Mouse (Mus musculus) heart, postnatal 0 days (tissue): ENCODE measurements around the gene Gm28044. TPM values are rescaled to one million over a fixed set of nuclear protein-coding genes. Genes with fewer than 3 reads are reported as not detected.
"Not testable (repeated sequence)": the region's sequence is repeated elsewhere in the genome, so short reads cannot be mapped to it uniquely, and the experiment has no call there.

Experiments
- ATAC-seq: fragments of 200-750 bp; cut with Nextera tagmentation; 2 replicates; pipeline ENCODE4 v1.8.0; 2017; ENCODE audit warnings: low read depth, moderate number of reproducible peaks, moderate library complexity; ENCODE audit not compliant: insufficient read depth
- DNase-seq: peaks from one replicate; pipeline ENCODE4 v3.0.0-alpha.2; 2016; ENCODE audit warnings: low spot score
- H3K27ac ChIP-seq: fragments of 300-500 bp; sonication (generic); 2 replicates; pipeline ENCODE4 v1.5.1; 2014; ENCODE audit warnings: low read depth, mild to moderate bottlenecking
- H3K27me3 ChIP-seq: fragments of 300-500 bp; sonication (generic); 2 replicates; pipeline ENCODE4 v1.6.1; 2014; ENCODE audit warnings: low read length, mixed read lengths; ENCODE audit not compliant: control insufficient read depth, insufficient read depth
- H3K36me3 ChIP-seq: fragments of 300-500 bp; sonication (generic); replicated peaks from 2 replicates; pipeline ENCODE4 v1.6.1; 2014; ENCODE audit warnings: low read length, mixed read lengths; ENCODE audit not compliant: control insufficient read depth, insufficient read depth
- H3K4me1 ChIP-seq: fragments of 300-500 bp; sonication (generic); 2 replicates; pipeline ENCODE4 v1.6.1; 2014; ENCODE audit warnings: antibody characterized with exemption; ENCODE audit not compliant: control insufficient read depth, insufficient read depth
- H3K4me2 ChIP-seq: fragments of 300-500 bp; sonication (generic); 2 replicates; pipeline ENCODE4 v1.6.1; 2014; ENCODE audit warnings: low read depth, mild to moderate bottlenecking, low read length, moderate library complexity
- H3K4me3 ChIP-seq: fragments of 300-500 bp; sonication (generic); 2 replicates; pipeline ENCODE4 v1.5.1; 2014; ENCODE audit warnings: low read depth, low read length
- H3K9ac ChIP-seq: fragments of 300-500 bp; sonication (generic); replicated peaks from 2 replicates; pipeline ENCODE4 v1.6.1; 2014; ENCODE audit warnings: low read depth, low read length, mixed read lengths
- H3K9me3 ChIP-seq: fragments of 300-500 bp; sonication (generic); replicated peaks from 2 replicates; pipeline ENCODE4 v1.6.1; 2016; ENCODE audit warnings: low read length; ENCODE audit not compliant: control insufficient read depth
- CTCF ChIP-seq: IDR thresholded peaks from 2 replicates; pipeline ENCODE4 v1.5.1; 2016; ENCODE audit warnings: antibody characterized with exemption, control low read depth, low read depth
- EP300 ChIP-seq: IDR thresholded peaks from 2 replicates; pipeline ENCODE4 v1.6.1; 2016; ENCODE audit warnings: antibody characterized with exemption, low read depth
- WGBS: fragments of 180-500 bp; shearing (Covaris S2); extraction: QIAGEN DNeasy Blood & Tissue Kit; methylation state at CpG from one replicate; pipeline ENCODE4 v1.1.7; 2014; 5-methylcytosine and 5-hydroxymethylcytosine counted together
- polyA plus RNA-seq: library from polyadenylated mRNA; unstranded; fragments of >200 nt; fragmentation: Nextera tagmentation; extraction: Ambion mirVana; gene quantifications from 2 replicates; pipeline ENCODE4 v1.2.1, GENCODE M21; 2015
- total RNA-seq: library from RNA; depleted of rRNA; stranded (reverse); fragments of >200 nt; gene quantifications from 2 replicates; pipeline ENCODE4 v1.2.3, GENCODE M21; 2014; ENCODE audit warnings: low replicate concordance; rRNA removed

Gm28044 gene
- not detected in 2 replicates for total RNA-seq
- polyA plus RNA-seq = 0.30 TPM in 1 of 2 replicates, not detected in the other

- Histone ChIP-seq H3K4me1 (0 out of 2 replicates have a peak, but pooled peaks cover 5% of the 10 kb centered on the region), H3K27me3 (no peaks in the 10 kb centered on the region), H3K4me3 (peak within 1 kb of the TSS; percentile 71), H3K36me3 (no peaks in the 10 kb centered on the region), H3K4me2 (peak within 1 kb of the TSS; percentile 83), H3K9ac (peak within 1 kb of the TSS; percentile 72), H3K27ac (peak within 1 kb of the TSS; percentile 73), H3K9me3 (no peaks in the 10 kb centered on the region)
- TF ChIP-seq EP300 (no peak), CTCF (peak; percentile 28)
- peak; percentile 89 for ATAC-seq
- DNase-seq = peak; percentile 92
- WGBS = under 1% methylated on average over 15 of the region's 15 CpGs
Observed at GRCm38 (mm10) chr13:67360131-67360744, at the start of gene Gm28044, which contains the start of gene Zfp953. Gene Gm28044, minus strand, starts transcription at chr13:67360536. Gene Zfp953, minus strand, starts transcription at chr13:67360605.

GRCm38 (mm10) chr13:67399183-67399903 lies 39.0 kb upstream of the Gm28044 start, which contains the start of gene Zfp429:
Gene Zfp429, minus strand, starts transcription at chr13:67399819.
- Histone ChIP-seq H3K4me2 (peak within 1 kb of the TSS; percentile 65), H3K4me3 (peak within 1 kb of the TSS; percentile 79), H3K27ac (peak within 1 kb of the TSS; percentile 59), H3K9ac (peak within 1 kb of the TSS; percentile 50; the same call in 1 of the 2 replicates)
- WGBS = 4% methylated on average over 14 of the region's 16 CpGs
- H3K36me3 ChIP-seq, H3K27me3 ChIP-seq, H3K4me1 ChIP-seq, H3K9me3 ChIP-seq: not testable (repeated sequence)
- peak; percentile 89 for ATAC-seq
- peak; percentile 69 for DNase-seq

GRCm38 (mm10) chr13:67376255-67376654 lies 15.9 kb upstream of the Gm28044 start:
- WGBS = 72% methylated on average over 3 of the region's 3 CpGs
- not testable (repeated sequence) for H3K4me1 ChIP-seq, H3K36me3 ChIP-seq, H3K27me3 ChIP-seq, DNase-seq, H3K9me3 ChIP-seq, ATAC-seq, H3K27ac ChIP-seq, H3K4me2 ChIP-seq, H3K9ac ChIP-seq, H3K4me3 ChIP-seq

- 11% methylated on average over 13 of the region's 15 CpGs for WGBS
- Histone ChIP-seq H3K4me3 (peak within 1 kb of the TSS; percentile 48), H3K4me2 (peak within 1 kb of the TSS; percentile 58), H3K9ac (0 out of 2 replicates have a peak within 1 kb of the TSS, but pooled peaks have one; percentile 8)
- H3K9me3 ChIP-seq, H3K27me3 ChIP-seq, H3K36me3 ChIP-seq, H3K27ac ChIP-seq, H3K4me1 ChIP-seq: not testable (repeated sequence)
- peak; percentile 77 for ATAC-seq
- peak; percentile 41 for DNase-seq
Observed at GRCm38 (mm10) chr13:67375050-67375911, 14.9 kb upstream of the Gm28044 start, which contains the start of the genes Gm28041 and Zfp456. Gene Gm28041, minus strand, starts transcription at chr13:67375733. Gene Zfp456, minus strand, starts transcription at chr13:67375810.

- no peaks in the 10 kb centered on the region for H3K9me3 ChIP-seq
- no peak overlapping the region for H3K4me2 ChIP-seq
- no peak overlapping the region for H3K9ac ChIP-seq
- no peak for DNase-seq
- no peaks in the 10 kb centered on the region for H3K36me3 ChIP-seq
- no peak for TF ChIP-seq CTCF
- TF ChIP-seq EP300 = no peak
- no peaks in the 10 kb centered on the region for H3K4me1 ChIP-seq
- H3K4me3 ChIP-seq = no peak overlapping the region
- H3K27ac ChIP-seq = no peak overlapping the region
- ATAC-seq = no peak
- H3K27me3 ChIP-seq = no peaks in the 10 kb centered on the region
Observed at GRCm38 (mm10) chr13:67351854-67352253, 8.5 kb downstream of the Gm28044 start.
